Mouse (Mus musculus) testis, adult 2 months (tissue): ENCODE data around the gene Pax8. TPM values are rescaled to one million over a fixed set of nuclear protein-coding genes. Genes with fewer than 3 reads are reported as not detected.

Source experiments
- H3K27ac ChIP-seq: fragments of 200-500 bp; 2 replicates; pipeline ENCODE4 v1.5.1; 2012; ENCODE audit warnings: low read depth, low read length; ENCODE audit not compliant: control insufficient read depth, insufficient read depth
- H3K27me3 ChIP-seq: fragments of 200-500 bp; 2 replicates; pipeline ENCODE4 v1.6.1; 2012; ENCODE audit warnings: mild to moderate bottlenecking, low read length, moderate library complexity; ENCODE audit not compliant: control insufficient read depth, insufficient read depth
- H3K36me3 ChIP-seq: fragments of 200-500 bp; 2 replicates; pipeline ENCODE4 v1.6.1; 2012; ENCODE audit warnings: mild to moderate bottlenecking, low read length; ENCODE audit not compliant: control insufficient read depth, insufficient read depth
- H3K4me1 ChIP-seq: fragments of 200-500 bp; 2 replicates; pipeline ENCODE4 v1.6.1; 2012; ENCODE audit warnings: low read length; ENCODE audit not compliant: control insufficient read depth, insufficient read depth
- H3K4me3 ChIP-seq: fragments of 200-500 bp; 2 replicates; pipeline ENCODE4 v1.5.1; 2012; ENCODE audit warnings: low read depth, mild to moderate bottlenecking, low read length, moderate library complexity, mixed read lengths; ENCODE audit not compliant: control insufficient read depth
- CTCF ChIP-seq: fragments of 200-500 bp; IDR thresholded peaks from 2 replicates; pipeline ENCODE4 v1.5.1; 2012; ENCODE audit warnings: low read depth, mild to moderate bottlenecking, inconsistent platforms, low read length, moderate library complexity; ENCODE audit not compliant: control insufficient read depth, insufficient read depth, insufficient replicate concordance
- POLR2A ChIP-seq: fragments of 200-500 bp; IDR thresholded peaks from 2 replicates; pipeline ENCODE4 v1.6.1; 2012; ENCODE audit warnings: low read depth, mild to moderate bottlenecking, inconsistent platforms, low read length, moderate library complexity; ENCODE audit not compliant: control insufficient read depth
- polyA plus RNA-seq: library from polyadenylated mRNA; depleted of rRNA; stranded (reverse); fragments of >200 nt; gene quantifications from 2 replicates; pipeline ENCODE4 v1.2.3, GENCODE M21; 2012

Gene Pax8
- polyA plus RNA-seq, 1 experiment: 0.12 TPM

- TF ChIP-seq POLR2A: no peak
- TF ChIP-seq CTCF: no peak
- Histone ChIP-seq H3K27ac (no peak overlapping the region), H3K27me3 (no peaks in the 10 kb centered on the region), H3K4me3 (no peak overlapping the region), H3K36me3 (no peaks in the 10 kb centered on the region), H3K4me1 (no peaks in the 10 kb centered on the region)
Measured at GRCm38 (mm10) chr2:24413677-24414076, 61.7 kb downstream of the Pax8 start.

GRCm38 (mm10) chr2:24413172-24413571 is 62.2 kb downstream of the Pax8 start:
- Histone ChIP-seq H3K36me3 (no peaks in the 10 kb centered on the region), H3K27ac (no peak overlapping the region), H3K4me1 (no peaks in the 10 kb centered on the region), H3K4me3 (no peak overlapping the region), H3K27me3 (no peaks in the 10 kb centered on the region)
- TF ChIP-seq CTCF: no peak
- TF ChIP-seq POLR2A: no peak

DNA sequence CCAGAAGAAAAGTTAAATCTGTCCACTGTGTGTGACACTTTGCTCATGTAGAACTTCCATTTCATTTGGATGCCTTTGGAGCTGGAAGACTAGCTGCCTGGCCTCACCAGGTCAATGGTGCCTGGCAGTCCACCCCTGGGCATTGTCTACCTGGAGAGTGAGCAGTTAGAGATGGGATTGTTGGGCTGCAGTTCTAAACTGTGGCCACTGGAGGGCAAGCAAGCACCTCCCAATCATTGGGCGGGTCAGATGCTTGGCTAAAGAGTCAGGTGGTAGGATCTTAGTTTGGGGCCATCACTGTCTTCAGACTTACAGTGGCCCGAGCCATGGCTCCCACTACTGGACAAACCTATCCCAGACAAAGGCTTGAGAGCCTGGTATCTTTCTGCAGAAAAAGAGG is 66.2 kb downstream of the Pax8 start:
- Histone ChIP-seq H3K4me1 (peaks cover 6% of the 10 kb centered on the region), H3K4me3 (no peak overlapping the region), H3K27ac (no peak overlapping the region), H3K36me3 (no peaks in the 10 kb centered on the region), H3K27me3 (no peaks in the 10 kb centered on the region)
- TF ChIP-seq CTCF (peak; percentile 92; the same call in 1 of the 2 replicates), POLR2A (no peak)

- peaks cover 6% of the 10 kb centered on the region for H3K4me1 ChIP-seq
- H3K27me3 ChIP-seq: no peaks in the 10 kb centered on the region
- no peak overlapping the region for H3K4me3 ChIP-seq
- no peaks in the 10 kb centered on the region for H3K36me3 ChIP-seq
- TF ChIP-seq CTCF: no peak
- TF ChIP-seq POLR2A: no peak
- no peak overlapping the region for H3K27ac ChIP-seq
Measured at GRCm38 (mm10) chr2:24407701-24408485, 67.5 kb downstream of the Pax8 start.

DNA sequence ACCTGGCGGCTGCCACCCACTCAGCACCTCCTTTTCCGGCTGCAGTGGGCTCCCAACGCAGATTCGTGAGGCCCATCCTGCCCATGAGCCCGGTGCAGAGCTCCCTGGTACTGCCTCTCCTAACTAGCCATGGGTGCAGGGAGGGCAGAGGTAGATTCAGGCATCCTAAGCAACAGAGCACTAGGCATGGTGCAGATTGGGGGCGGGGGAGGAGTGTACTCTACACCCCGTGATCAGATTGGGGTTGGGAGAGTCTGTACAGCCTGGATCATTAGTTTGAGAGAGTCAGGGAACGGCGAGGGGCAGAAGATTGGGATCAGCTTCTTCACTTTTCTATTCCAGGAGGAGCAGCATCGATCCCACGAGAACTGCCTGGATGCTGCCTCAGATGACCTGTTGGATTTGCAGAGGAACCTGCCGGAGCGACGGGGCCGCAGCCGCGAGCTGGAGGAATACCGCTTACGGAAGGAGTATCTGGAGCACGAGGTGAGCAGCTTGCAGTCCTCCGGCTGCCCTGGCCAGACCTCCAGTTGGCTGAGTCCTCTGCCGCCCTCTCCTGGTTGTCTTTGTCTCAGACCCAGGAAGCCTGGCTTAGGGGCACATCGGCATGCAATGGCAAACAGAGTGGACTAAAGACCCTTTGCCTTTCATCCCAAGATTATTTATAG is 69.9 kb downstream of the Pax8 start:
- no peak overlapping the region for H3K27ac ChIP-seq

GRCm38 (mm10) chr2:24400711-24401110 is 74.7 kb downstream of the Pax8 start:
- no peak overlapping the region for H3K27ac ChIP-seq
- H3K36me3 ChIP-seq: no peaks in the 10 kb centered on the region
- H3K4me1 ChIP-seq: peaks cover 6% of the 10 kb centered on the region
- TF ChIP-seq CTCF: no peak
- no peak for TF ChIP-seq POLR2A
- no peaks in the 10 kb centered on the region for H3K27me3 ChIP-seq
- H3K4me3 ChIP-seq: no peak overlapping the region

More for the DNA sequence above, 69.9 kb downstream of the Pax8 start:
- peak; percentile 57; the same call in 1 of the 2 replicates for TF ChIP-seq CTCF
- no peak for TF ChIP-seq POLR2A
- peaks cover 6% of the 10 kb centered on the region for H3K4me1 ChIP-seq
- H3K36me3 ChIP-seq: no peaks in the 10 kb centered on the region
- H3K4me3 ChIP-seq: no peak overlapping the region
- no peaks in the 10 kb centered on the region for H3K27me3 ChIP-seq

- H3K4me1 ChIP-seq: no peaks in the 10 kb centered on the region
- no peak overlapping the region for H3K4me3 ChIP-seq
- no peak overlapping the region for H3K27ac ChIP-seq
- H3K36me3 ChIP-seq: no peaks in the 10 kb centered on the region
- H3K27me3 ChIP-seq: no peaks in the 10 kb centered on the region
- TF ChIP-seq POLR2A (no peak), CTCF (no peak)
Measured at GRCm38 (mm10) chr2:24397115-24397514, 78.3 kb downstream of the Pax8 start.
